Mouse (Mus musculus) ES-Bruce4 (cell line): ENCODE results near the gene Ninj2.

Experiments used
- CTCF ChIP-seq: IDR thresholded peaks from one replicate; pipeline ENCODE4 v1.8.1; 2011; ENCODE audit warnings: low read depth, low read length
- POLR2A ChIP-seq: IDR thresholded peaks from one replicate; pipeline ENCODE4 v1.8.1; 2011; ENCODE audit warnings: low read length; ENCODE audit not compliant: insufficient read depth

DNA sequence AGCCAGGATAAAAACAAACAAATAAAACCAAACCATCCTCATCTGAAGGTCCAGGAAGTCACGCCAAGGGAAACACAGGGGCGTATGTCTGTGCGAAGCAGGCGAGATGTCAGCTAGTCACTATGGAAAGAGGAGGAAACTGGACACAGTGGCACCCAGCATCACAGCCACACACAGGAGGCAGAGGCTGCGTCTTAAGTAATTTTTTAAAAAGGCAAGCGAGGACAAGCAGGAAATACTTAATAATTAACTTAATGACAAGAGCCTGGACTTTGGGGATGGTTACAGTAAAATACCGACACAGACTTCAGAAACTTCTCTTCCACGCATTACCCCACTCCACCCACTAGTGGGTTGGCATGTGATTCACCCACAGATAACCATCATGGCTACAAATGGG is 149.4 kb downstream of the Ninj2 start:
- TF ChIP-seq POLR2A (no peak), CTCF (no peak)
